Mouse (Mus musculus): ENCODE measurements at regions not wholly inside any gene's neighbourhood (a gene's known extent, or its start where the extent isn't known, plus 50 kb on each side); places are given as distances from the start of the nearest gene placed in this dataset.

GRCm38 (mm10) chr15:61888569-61889326, 965.9 kb upstream of the A1bg start:
- DNase-seq (no peak), ATAC-seq (ENCODE audit: insufficient read depth) (no peak)
- 61% methylated on average over 10 of the region's 10 CpGs for WGBS
- no peak overlapping the region for H3K27ac ChIP-seq (ENCODE audit: low read depth)
- no peak overlapping the region for H3K4me2 ChIP-seq
- no peaks in the 10 kb centered on the region for H3K36me3 ChIP-seq (ENCODE audit: insufficient read depth)
- no peaks in the 10 kb centered on the region for H3K4me1 ChIP-seq (ENCODE audit: insufficient read depth)
- TF ChIP-seq CTCF (IDR thresholded peaks at IDR 0.05; ENCODE audit: low read depth): no peak
- no peak overlapping the region for H3K4me3 ChIP-seq (ENCODE audit: low read depth, low read length)
- no peaks in the 10 kb centered on the region for H3K27me3 ChIP-seq (ENCODE audit: insufficient read depth, low read length)
- H3K9me3 ChIP-seq (ENCODE audit: low read depth, low read length): no peaks in the 10 kb centered on the region
- H3K9ac ChIP-seq: no peak overlapping the region

DNA sequence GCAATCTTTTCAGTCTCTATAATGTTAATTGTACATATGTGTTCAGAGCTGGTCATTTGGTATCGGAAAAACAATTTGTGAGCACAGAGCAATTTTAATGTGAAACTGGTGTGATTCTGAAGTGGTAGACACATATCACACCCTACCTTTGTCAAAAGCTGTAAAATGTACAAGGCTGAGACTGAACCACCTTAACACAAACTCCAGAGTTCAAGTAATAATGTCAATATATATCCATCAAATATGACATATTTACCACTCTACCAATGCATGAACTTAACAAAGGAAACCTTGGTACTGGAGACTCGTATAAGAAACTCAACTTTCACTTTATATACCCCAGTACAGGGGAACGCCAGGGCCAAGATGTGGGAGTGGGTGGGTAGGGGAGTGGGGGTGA, 956.6 kb upstream of the A1bg start:
- DNase-seq (no peak), ATAC-seq (ENCODE audit: insufficient read depth) (no peak)
- H3K4me3 ChIP-seq (ENCODE audit: low read depth, low read length): no peak overlapping the region
- no peak overlapping the region for H3K27ac ChIP-seq (ENCODE audit: low read depth)
- no peak overlapping the region for H3K4me2 ChIP-seq
- no peaks in the 10 kb centered on the region for H3K36me3 ChIP-seq (ENCODE audit: insufficient read depth)
- H3K9ac ChIP-seq: no peak overlapping the region
- no peak for TF ChIP-seq CTCF (IDR thresholded peaks at IDR 0.05; ENCODE audit: low read depth)
- 81% methylated on average over 3 of the region's 3 CpGs for WGBS
- H3K9me3 ChIP-seq (ENCODE audit: low read depth, low read length): no peaks in the 10 kb centered on the region
- no peaks in the 10 kb centered on the region for H3K27me3 ChIP-seq (ENCODE audit: insufficient read depth, low read length)
- H3K4me1 ChIP-seq (ENCODE audit: insufficient read depth): no peaks in the 10 kb centered on the region

- no peaks in the 10 kb centered on the region for H3K27me3 ChIP-seq (ENCODE audit: insufficient read depth, low read length)
- H3K4me1 ChIP-seq (ENCODE audit: insufficient read depth): no peaks in the 10 kb centered on the region
- no peaks in the 10 kb centered on the region for H3K9me3 ChIP-seq (ENCODE audit: low read depth, low read length)
- 17% methylated on average over 2 of the region's 2 CpGs for WGBS
- no peak for TF ChIP-seq CTCF (IDR thresholded peaks at IDR 0.05; ENCODE audit: low read depth)
- ATAC-seq (ENCODE audit: insufficient read depth) (no peak), DNase-seq (no peak)
- H3K9ac ChIP-seq: no peak overlapping the region
- no peaks in the 10 kb centered on the region for H3K36me3 ChIP-seq (ENCODE audit: insufficient read depth)
- H3K4me3 ChIP-seq (ENCODE audit: low read depth, low read length): no peak overlapping the region
- H3K4me2 ChIP-seq: no peak overlapping the region
- H3K27ac ChIP-seq (ENCODE audit: low read depth): no peak overlapping the region
Measured at GRCm38 (mm10) chr15:61873047-61873446, 950.2 kb upstream of the A1bg start.

GRCm38 (mm10) chr15:61860759-61861158, 937.9 kb upstream of the A1bg start:
- Histone ChIP-seq H3K4me2 (no peak overlapping the region), H3K9me3 (ENCODE audit: low read depth, low read length) (no peaks in the 10 kb centered on the region), H3K9ac (no peak overlapping the region), H3K27ac (ENCODE audit: low read depth) (no peak overlapping the region), H3K36me3 (ENCODE audit: insufficient read depth) (no peaks in the 10 kb centered on the region), H3K27me3 (ENCODE audit: insufficient read depth, low read length) (no peaks in the 10 kb centered on the region), H3K4me1 (ENCODE audit: insufficient read depth) (no peaks in the 10 kb centered on the region), H3K4me3 (ENCODE audit: low read depth, low read length) (no peak overlapping the region)
- no peak for TF ChIP-seq CTCF (IDR thresholded peaks at IDR 0.05; ENCODE audit: low read depth)
- WGBS: 87% methylated on average over 6 of the region's 6 CpGs
- no peak for ATAC-seq (ENCODE audit: insufficient read depth)
- no peak for DNase-seq

DNA sequence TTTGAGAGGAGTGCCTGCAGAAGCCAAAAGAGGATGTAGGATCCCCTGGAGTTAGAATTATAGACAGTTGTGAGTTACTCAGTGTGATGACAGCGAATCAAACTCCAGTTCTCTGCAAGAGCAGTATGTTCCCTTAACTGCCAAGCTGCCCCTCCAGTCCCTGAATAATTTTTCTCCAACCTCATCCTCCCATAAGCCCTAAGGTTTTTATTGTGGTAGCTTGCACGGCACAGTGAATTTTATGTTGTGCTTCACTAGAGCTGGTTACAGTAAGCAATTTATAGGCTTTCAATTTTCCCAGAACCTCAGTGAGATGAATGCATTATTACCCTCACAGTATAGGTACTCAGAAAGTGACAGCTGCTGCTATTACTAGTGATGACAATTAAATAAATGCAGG, 933.1 kb upstream of the A1bg start:
- Histone ChIP-seq H3K36me3 (ENCODE audit: insufficient read depth) (no peaks in the 10 kb centered on the region), H3K9me3 (ENCODE audit: low read depth, low read length) (no peaks in the 10 kb centered on the region), H3K27me3 (ENCODE audit: insufficient read depth, low read length) (no peaks in the 10 kb centered on the region), H3K9ac (no peak overlapping the region), H3K4me1 (ENCODE audit: insufficient read depth) (no peaks in the 10 kb centered on the region), H3K4me2 (no peak overlapping the region), H3K4me3 (ENCODE audit: low read depth, low read length) (no peak overlapping the region), H3K27ac (ENCODE audit: low read depth) (no peak overlapping the region)
- 71% methylated on average over 2 of the region's 2 CpGs for WGBS
- ATAC-seq (ENCODE audit: insufficient read depth): no peak
- no peak for TF ChIP-seq CTCF (IDR thresholded peaks at IDR 0.05; ENCODE audit: low read depth)
- no peak for DNase-seq

- Histone ChIP-seq H3K27me3 (ENCODE audit: insufficient read depth, low read length) (no peaks in the 10 kb centered on the region), H3K9me3 (ENCODE audit: low read depth, low read length) (no peaks in the 10 kb centered on the region), H3K27ac (ENCODE audit: low read depth) (no peak overlapping the region), H3K36me3 (ENCODE audit: insufficient read depth) (no peaks in the 10 kb centered on the region), H3K4me2 (no peak overlapping the region), H3K9ac (no peak overlapping the region), H3K4me3 (ENCODE audit: low read depth, low read length) (no peak overlapping the region), H3K4me1 (ENCODE audit: insufficient read depth) (no peaks in the 10 kb centered on the region)
- DNase-seq (no peak), ATAC-seq (ENCODE audit: insufficient read depth) (no peak)
- TF ChIP-seq CTCF (IDR thresholded peaks at IDR 0.05; ENCODE audit: low read depth): no peak
- WGBS: 85% methylated on average over 2 of the region's 2 CpGs
Measured at GRCm38 (mm10) chr15:61812671-61813070, 889.9 kb upstream of the A1bg start.

DNA sequence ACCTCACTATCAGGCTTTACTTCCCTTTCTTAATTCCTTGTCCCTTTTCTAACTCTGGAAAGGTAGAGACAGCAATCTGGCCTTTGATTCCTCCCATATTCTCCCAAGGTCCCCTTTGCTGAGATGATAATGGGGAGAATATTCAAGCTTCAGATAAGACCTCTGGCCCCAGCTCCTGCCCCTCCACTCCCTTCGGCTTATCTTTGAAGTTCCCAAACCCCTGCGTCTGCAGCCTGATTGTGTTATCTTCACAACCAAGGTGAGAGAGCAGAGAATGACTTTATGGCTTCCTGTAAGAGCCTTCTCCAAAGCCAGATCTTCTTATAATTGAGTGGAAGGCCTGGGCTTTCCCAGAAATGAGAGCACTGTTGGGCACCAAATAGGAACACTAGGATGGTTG, 882.6 kb upstream of the A1bg start:
- Histone ChIP-seq H3K4me1 (ENCODE audit: insufficient read depth) (no peaks in the 10 kb centered on the region), H3K27me3 (ENCODE audit: insufficient read depth, low read length) (no peaks in the 10 kb centered on the region), H3K9ac (no peak overlapping the region), H3K4me2 (no peak overlapping the region), H3K36me3 (ENCODE audit: insufficient read depth) (no peaks in the 10 kb centered on the region), H3K27ac (ENCODE audit: low read depth) (no peak overlapping the region), H3K9me3 (ENCODE audit: low read depth, low read length) (no peaks in the 10 kb centered on the region), H3K4me3 (ENCODE audit: low read depth, low read length) (no peak overlapping the region)
- TF ChIP-seq CTCF (IDR thresholded peaks at IDR 0.05; ENCODE audit: low read depth): no peak
- DNase-seq: no peak
- ATAC-seq (ENCODE audit: insufficient read depth): no peak
- 34% methylated on average over 2 of the region's 2 CpGs for WGBS

Measured in lung, embryonic 14.5 days (tissue).